Mouse (Mus musculus) kidney, postnatal 4 days (tissue): Measurements from ENCODE around the gene Tceal5.

ENCODE experiments used
- DNase-seq, 2 experiments: peaks; one replicate each; pipeline ENCODE4 v3.0.0; 2021; ENCODE audit warnings: mixed read lengths in 2 of 2

The Tceal5 gene

GRCm38 (mm10) chrX:136171189-136172117 is 32.2 kb downstream of the Tceal5 start:
- peak; percentile 69 to 85 for DNase-seq

- no peak for DNase-seq
Observed at GRCm38 (mm10) chrX:136170625-136171024, 33.1 kb downstream of the Tceal5 start.
